Mouse (Mus musculus) 3T3-L1 (cell line): ENCODE data around the gene Fermt3.
A peak's percentile ranks its signal among the peaks of the same experiment; 100 is the strongest.
"Not testable (repeated sequence)": the region's sequence is repeated elsewhere in the genome, so short reads cannot be mapped to it uniquely, and the experiment has no call there.

Experiments used
- DNase-seq: peaks from one replicate; pipeline ENCODE4 v3.0.0-alpha.2; 2015; ENCODE audit warnings: low read depth, low spot score

The Fermt3 gene

DNA sequence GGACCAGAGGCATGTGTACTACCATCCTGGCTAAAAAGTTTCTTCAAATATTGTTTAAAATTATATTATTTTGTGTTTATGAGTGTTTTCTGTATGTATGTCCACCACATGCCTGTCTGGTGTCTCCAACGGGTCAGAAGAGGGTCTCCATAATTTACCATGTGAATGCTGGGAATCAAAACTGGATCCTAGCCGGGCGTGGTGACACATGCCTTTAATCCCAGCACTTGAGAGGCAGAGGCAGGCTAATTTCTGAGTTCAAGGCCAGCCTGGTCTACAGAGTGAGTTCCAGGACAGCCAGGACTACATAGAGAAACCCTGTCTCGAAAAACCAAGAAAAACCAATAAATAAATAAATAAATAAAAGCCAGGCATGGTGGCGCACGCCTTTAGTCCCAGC, 28.1 kb downstream of the Fermt3 start:
- not testable (repeated sequence) for DNase-seq

- no peak for DNase-seq
These were observed 28.6 kb downstream of the Fermt3 start for GRCm38 (mm10) chr19:6990712-6991111.

DNA sequence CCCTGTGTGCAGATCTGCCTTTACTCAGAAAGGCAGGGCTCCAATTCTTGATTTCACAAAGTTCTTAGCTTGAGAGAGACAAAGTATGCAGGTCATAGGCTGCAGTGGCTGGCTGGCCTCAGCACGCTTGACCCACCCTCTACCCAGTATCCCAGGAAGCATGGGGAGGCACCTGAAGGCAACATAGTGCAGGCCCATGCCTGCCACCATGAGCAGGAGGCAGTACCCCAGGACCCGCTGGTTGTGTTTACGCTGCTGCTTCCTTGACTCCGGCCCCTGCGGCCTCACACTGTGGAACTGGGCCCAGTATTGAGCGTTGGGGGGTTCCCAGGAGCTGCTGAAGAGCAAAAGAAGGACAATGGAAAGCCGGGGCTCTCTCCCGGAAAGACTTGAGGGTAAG, 30.0 kb downstream of the Fermt3 start:
- DNase-seq = no peak

GRCm38 (mm10) chr19:6987904-6988285, 31.4 kb downstream of the Fermt3 start:
- peak; percentile 56 for DNase-seq

DNA sequence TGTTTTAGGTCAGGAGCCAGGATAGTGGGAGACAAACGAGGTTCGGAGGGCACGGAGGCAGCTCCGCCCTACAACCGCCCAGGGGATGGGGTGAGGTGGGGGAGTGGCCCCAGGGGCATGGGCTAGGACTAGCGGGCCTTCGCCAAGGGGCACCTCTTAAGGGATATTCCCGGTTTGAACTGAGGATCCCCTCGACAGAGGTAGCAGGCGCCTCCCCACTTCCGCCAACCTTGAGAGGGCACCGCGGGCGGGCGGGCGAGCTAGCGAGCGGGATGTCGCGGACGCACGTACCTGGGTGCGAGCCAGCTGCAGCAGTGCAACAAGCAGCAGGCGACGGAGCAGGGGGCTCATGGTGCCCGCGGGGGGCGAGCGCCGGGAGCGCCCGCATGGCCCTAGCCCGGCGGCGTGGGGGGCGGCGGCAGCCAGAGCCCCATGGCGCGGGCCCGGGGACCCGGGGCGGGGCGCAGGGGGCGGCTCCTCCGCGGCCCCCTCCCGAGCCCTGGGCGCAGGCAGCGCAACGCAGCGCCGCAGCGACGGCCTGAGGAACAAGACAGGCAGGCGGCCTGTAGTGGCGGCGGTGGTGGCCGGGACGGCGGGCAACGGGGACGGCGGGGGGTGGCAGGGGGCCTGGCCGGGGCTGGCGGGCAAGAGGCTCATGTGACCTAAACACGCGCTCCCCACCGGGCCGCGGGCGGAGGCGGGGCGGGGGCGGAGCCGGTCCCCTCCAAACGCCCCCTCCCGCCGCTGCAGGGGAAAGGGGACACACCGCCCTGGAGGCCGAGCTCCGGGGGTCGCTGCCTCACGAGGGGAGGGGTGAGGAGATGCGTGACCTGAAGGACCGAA, 32.0 kb downstream of the Fermt3 start, which contains the start of gene Vegfb:
Vegfb (minus strand) TSS at position 591 of the 843 bp plus-strand sequence.
- DNase-seq = peak; percentile 49

- DNase-seq = no peak
These were observed 33.1 kb downstream of the Fermt3 start for GRCm38 (mm10) chr19:6985951-6986708.

DNA sequence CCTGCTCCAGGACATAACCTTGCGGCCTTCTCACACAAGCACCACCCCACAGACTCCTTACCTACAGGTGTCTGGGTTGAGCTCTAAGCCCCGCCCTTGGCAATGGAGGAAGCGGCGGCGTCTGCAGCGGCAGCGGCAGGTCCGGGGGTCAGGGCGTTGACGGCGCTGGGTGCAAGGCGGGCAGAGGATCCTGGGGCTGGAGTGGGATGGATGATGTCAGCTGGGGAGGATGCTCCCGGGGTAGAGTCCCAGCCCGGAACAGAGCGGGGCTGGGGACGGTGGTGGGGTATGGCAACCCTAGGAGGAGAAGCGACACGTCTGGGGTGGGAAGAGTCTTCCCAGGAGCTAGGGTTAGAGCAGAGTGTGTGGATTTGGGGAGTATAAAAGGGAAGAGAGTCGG, 34.0 kb downstream of the Fermt3 start:
- DNase-seq = no peak

DNA sequence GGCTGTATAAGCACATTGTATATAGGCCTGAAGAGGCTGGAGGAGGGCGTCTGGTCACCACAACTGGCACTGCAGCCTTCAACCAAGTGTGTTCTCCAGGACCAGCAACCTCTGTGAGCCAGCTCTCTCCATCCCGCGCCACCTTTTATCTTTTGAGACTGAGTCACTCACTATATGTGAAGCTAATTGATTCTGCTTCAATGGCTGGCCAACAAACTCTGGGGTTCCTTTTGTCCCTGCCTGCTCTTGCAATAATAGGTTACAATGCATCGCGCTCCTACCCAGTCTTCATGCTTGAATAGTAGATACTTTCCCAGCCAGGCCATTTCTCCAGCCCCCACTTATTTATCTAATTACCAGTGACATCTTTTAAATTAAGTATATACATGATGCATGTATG, 35.6 kb downstream of the Fermt3 start:
- no peak for DNase-seq

GRCm38 (mm10) chr19:6981465-6981864, 37.8 kb downstream of the Fermt3 start:
- no peak for DNase-seq

- DNase-seq = peak; percentile 99
These were observed 38.7 kb downstream of the Fermt3 start, which contains the start of gene Fkbp2 for GRCm38 (mm10) chr19:6980381-6981093. Gene Fkbp2 (minus strand): TSS chr19:6980501.

DNA sequence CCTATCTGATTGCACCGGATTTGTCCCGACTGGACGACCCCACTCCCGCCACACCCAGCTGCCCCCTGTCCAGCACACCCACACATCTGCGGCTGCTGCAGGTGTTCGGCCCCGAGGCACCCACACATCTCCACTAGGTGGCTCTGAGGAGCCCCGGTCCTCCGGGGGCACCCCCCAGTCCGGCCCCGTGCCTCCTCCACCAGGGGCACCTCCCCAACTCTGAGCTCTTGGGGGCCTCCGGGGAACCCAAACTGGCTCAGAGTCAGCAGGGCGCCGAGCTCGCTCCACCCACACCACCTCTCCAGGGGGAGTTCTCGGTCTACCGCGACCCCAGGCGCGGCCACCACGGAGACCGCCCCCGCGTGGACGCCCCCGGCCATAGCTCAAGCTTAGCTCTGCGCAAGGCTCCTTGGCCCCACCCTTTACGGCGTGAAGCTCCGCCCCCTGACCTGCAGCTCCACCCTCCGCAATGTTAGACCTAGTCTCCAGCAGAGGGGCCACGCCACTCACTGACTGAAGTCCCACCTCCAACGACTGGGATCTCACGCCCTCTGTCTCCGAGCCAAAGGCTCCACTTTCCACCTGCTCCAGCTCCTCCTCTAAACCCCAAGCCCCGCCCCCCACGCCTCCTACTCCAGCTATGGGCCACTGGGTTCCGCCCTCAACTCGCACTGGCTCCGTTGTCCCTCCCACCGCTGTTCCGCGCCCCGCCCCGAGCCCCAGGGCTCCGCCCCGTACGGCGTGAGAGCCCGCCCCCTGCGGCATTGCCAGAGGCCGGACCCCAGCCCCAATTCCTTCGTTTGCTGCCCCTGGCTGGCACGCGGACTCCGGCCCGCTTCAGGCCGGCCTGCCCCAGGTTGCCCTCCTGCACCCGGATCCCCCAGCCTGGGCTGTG, 39.5 kb downstream of the Fermt3 start:
- peak; percentile 100 for DNase-seq

DNA sequence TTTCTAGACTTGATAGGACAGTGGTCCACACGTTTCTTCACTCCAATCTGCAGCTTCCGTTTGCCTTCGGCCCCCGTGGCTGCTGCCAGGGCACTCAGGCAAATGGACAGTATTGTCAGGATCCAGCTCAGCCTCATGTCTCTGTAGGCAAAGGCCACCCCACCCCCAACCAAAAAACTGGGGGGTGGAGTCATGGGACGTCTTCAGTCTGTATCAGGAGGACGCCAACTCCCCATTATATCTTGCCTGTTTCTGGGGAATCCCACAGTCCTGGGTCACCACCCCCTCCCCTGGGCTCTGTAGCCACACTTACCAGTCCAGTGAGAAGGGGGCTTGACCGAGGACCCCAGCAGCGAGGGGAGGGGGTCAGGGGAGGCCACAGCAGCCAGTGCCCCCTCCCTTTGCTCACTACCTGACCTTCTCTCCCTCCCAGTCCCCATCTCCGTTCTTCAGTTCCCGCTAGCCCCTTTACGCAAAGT, 40.2 kb downstream of the Fermt3 start:
- DNase-seq = peak; percentile 72

DNA sequence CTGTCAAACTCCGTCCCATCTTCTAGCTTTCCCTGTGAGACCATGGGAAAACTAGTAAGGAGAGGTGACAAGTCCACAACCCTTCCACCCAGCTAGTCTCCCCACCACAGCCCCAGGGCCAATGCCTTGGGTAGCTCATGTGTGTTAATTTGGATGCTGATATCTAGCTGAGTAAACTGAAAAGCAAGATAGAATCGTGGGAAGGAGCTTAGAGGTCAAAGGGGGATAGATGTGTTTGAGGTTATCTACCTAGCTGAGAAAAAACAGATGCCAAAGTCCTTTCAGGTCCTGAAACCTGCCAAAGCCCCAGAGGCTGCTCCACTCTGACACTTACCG, 40.7 kb downstream of the Fermt3 start:
- DNase-seq = no peak

DNA sequence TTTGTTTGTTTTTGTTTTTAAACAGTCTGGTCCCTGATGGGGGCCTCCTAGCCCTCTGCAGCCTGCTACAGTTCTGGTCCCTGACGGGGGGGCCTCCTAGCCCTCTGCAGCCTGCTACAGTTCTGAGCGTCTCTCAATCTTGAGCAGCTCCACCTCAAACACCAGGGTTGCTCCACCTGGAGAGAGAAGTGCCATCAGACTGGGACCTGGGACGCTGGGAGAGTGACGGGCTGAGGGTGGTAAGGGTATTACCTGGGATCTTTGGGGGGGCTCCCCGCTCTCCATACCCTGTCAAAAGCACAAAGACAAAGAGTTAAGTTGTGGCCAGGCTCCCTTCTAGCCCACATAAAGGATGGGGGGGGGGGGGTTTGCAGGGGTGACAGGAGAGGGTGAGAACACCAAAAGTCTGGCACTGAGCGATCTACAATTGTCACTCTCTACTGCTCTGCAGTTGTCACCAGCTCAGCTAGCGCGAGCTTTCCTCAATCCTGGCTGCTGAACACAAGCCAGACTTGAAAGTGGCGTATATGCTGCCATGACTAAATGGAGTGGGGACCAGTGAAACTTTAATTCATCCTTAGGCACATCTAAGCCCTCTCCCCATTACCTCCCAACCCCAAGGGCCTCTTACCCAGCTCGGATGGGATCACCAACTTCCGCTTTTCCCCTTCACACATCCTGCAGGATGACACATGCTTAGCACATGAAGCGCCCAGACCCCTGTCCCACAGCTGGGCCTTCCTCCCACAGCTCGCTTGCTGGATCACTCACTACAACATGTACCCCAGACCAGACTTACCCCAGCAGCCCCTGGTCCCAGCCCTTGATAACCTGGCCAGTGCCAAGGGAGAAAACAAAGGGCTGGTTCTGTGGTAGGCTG, 41.3 kb downstream of the Fermt3 start:
- peak; percentile 21 for DNase-seq

- peak; percentile 83 for DNase-seq
These were observed 43.4 kb downstream of the Fermt3 start, which contains the start of gene Plcb3 for GRCm38 (mm10) chr19:6975537-6976521. Gene Plcb3 (minus strand): TSS chr19:6976470.

GRCm38 (mm10) chr19:6974211-6975205, 44.8 kb downstream of the Fermt3 start, which contains the start of gene Ppp1r14b:
Gene Ppp1r14b (plus strand): TSS chr19:6974968.
- peak; percentile 95 for DNase-seq

DNA sequence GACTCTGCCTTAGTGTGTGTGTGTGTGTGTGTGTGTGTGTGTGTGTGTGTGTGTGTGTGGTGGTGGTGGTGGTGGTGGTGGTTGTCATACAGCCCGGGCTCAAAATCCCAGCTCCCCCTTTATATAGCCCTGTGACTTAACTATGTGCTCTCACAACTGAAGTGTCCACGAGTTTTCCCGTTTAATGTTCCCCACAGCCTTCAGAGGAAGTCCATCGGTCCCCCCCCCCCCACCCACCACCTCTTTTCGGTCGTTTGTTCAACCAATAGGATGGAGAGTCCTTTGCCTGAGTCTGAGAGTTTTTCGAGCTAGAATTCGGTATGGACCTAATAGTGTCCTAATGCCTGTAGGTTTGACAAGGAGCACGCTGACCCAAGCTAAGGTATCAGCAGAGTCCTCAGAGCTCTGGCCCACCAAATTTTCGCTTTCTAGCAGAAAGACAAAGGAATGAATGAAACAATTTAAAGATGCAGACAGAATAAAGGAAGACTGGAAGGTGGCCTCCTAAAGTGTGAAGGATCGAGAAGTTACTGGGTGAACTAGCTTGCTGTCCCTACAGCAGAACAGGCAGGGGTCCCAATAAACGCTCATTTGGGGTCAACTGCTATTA, 45.6 kb downstream of the Fermt3 start:
- no peak for DNase-seq
